Mouse (Mus musculus) erythroblast, embryonic 14.5 days (primary cell): ENCODE data around the gene Tnfsf18.

ENCODE experiments used
- GATA1 ChIP-seq: IDR thresholded peaks from 2 replicates; pipeline ENCODE4 v1.6.1; 2012; ENCODE audit warnings: low read length, inconsistent platforms, mixed read lengths
- TAL1 ChIP-seq: IDR thresholded peaks from 3 replicates; pipeline ENCODE4 v1.6.1; 2012; ENCODE audit warnings: low read length, inconsistent platforms, mixed read lengths

- TF ChIP-seq GATA1 (no peak), TAL1 (no peak)
These were observed 22.9 kb downstream of the Tnfsf18 start for GRCm38 (mm10) chr1:161517355-161517754.
